Mouse (Mus musculus) stomach, embryonic 16.5 days (tissue): ENCODE data around the gene Mst1r. TPM values are rescaled to one million over a fixed set of nuclear protein-coding genes. Genes with fewer than 3 reads are reported as not detected.

Experiments
- ATAC-seq: fragments of 200-750 bp; cut with Nextera tagmentation; 2 replicates; pipeline ENCODE4 v1.8.0; 2017; ENCODE audit warnings: moderate number of reproducible peaks, moderate TSS enrichment; ENCODE audit not compliant: insufficient read depth, low FRiP score
- H3K27ac ChIP-seq: fragments of 300-500 bp; sonication (generic); 2 replicates; pipeline ENCODE4 v1.5.1; 2014; ENCODE audit warnings: low read length
- H3K27me3 ChIP-seq: fragments of 300-500 bp; sonication (generic); 2 replicates; pipeline ENCODE4 v1.6.1; 2014; ENCODE audit warnings: low read length, control low read depth, mixed read lengths; ENCODE audit not compliant: control insufficient read depth, insufficient read depth
- H3K36me3 ChIP-seq: fragments of 300-500 bp; sonication (generic); 2 replicates; pipeline ENCODE4 v1.6.1; 2014; ENCODE audit warnings: low read length; ENCODE audit not compliant: control insufficient read depth, insufficient read depth
- H3K4me1 ChIP-seq: fragments of 300-500 bp; sonication (generic); 2 replicates; pipeline ENCODE4 v1.6.1; 2014; ENCODE audit warnings: low read length, control low read depth, mixed read lengths; ENCODE audit not compliant: control insufficient read depth, insufficient read depth
- H3K4me2 ChIP-seq: fragments of 300-500 bp; sonication (generic); 2 replicates; pipeline ENCODE4 v1.6.1; 2014; ENCODE audit warnings: low read depth, low read length, mixed read lengths
- H3K4me3 ChIP-seq: fragments of 300-500 bp; sonication (generic); replicated peaks from 2 replicates; pipeline ENCODE4 v1.5.1; 2014; ENCODE audit warnings: mild to moderate bottlenecking, low read length
- H3K9ac ChIP-seq: fragments of 300-500 bp; sonication (generic); 2 replicates; pipeline ENCODE4 v1.6.1; 2014; ENCODE audit warnings: low read length
- H3K9me3 ChIP-seq: fragments of 300-500 bp; sonication (generic); replicated peaks from 2 replicates; pipeline ENCODE4 v1.6.1; 2016; ENCODE audit warnings: low read length, control low read depth; ENCODE audit not compliant: control insufficient read depth
- WGBS: fragments of 180-500 bp; shearing (Covaris S2); extraction: QIAGEN DNeasy Blood & Tissue Kit; methylation state at CpG from one replicate; pipeline ENCODE4 v1.1.7; 2014; 5-methylcytosine and 5-hydroxymethylcytosine counted together
- polyA plus RNA-seq: library from polyadenylated mRNA; unstranded; fragments of >200 nt; fragmentation: Nextera tagmentation; extraction: Ambion mirVana; gene quantifications from 2 replicates; pipeline ENCODE4 v1.2.1, GENCODE M21; 2015

Mst1r gene
- polyA plus RNA-seq, 1 experiment from 2014 or later, result 15.8 TPM

GRCm38 (mm10) chr9:107888267-107888850 lies 18.3 kb upstream of the Mst1r start:
- peak overlapping the region; percentile 93 for H3K4me3 ChIP-seq
- ATAC-seq, result peak; percentile 53; the same call in 1 of the 2 replicates
- H3K9ac ChIP-seq, result peak overlapping the region; percentile 89
- under 1% methylated on average over 18 of the region's 18 CpGs for WGBS
- H3K9me3 ChIP-seq, result no peaks in the 10 kb centered on the region
- no peaks in the 10 kb centered on the region for H3K36me3 ChIP-seq
- H3K4me2 ChIP-seq, result peak overlapping the region; percentile 88
- H3K27ac ChIP-seq, result peak overlapping the region; percentile 90
- H3K27me3 ChIP-seq, result no peaks in the 10 kb centered on the region
- H3K4me1 ChIP-seq, result peaks cover 11% of the 10 kb centered on the region

- Histone ChIP-seq H3K4me3 (peak overlapping the region; percentile 5), H3K4me2 (peak overlapping the region; percentile 88), H3K36me3 (no peaks in the 10 kb centered on the region), H3K9me3 (no peaks in the 10 kb centered on the region), H3K4me1 (peaks cover 11% of the 10 kb centered on the region), H3K27me3 (no peaks in the 10 kb centered on the region), H3K9ac (peak overlapping the region; percentile 9; the same call in 1 of the 2 replicates), H3K27ac (peak overlapping the region; percentile 90)
- WGBS, result 54% methylated on average over 6 of the region's 6 CpGs
- no peak for ATAC-seq
Measured at GRCm38 (mm10) chr9:107890260-107890659, 16.4 kb upstream of the Mst1r start.

- Histone ChIP-seq H3K36me3 (no peaks in the 10 kb centered on the region), H3K9me3 (no peaks in the 10 kb centered on the region), H3K4me2 (no peak overlapping the region; the same call in 1 of the 2 replicates), H3K9ac (no peak overlapping the region), H3K27ac (no peak overlapping the region), H3K4me3 (no peak overlapping the region), H3K27me3 (no peaks in the 10 kb centered on the region), H3K4me1 (peaks cover 11% of the 10 kb centered on the region)
- 93% methylated on average over 1 of the region's 1 CpGs for WGBS
- no peak for ATAC-seq
Measured at GRCm38 (mm10) chr9:107891023-107891422, 15.7 kb upstream of the Mst1r start.

GRCm38 (mm10) chr9:107898563-107898962 lies 8.1 kb upstream of the Mst1r start:
- ATAC-seq, result no peak
- no peaks in the 10 kb centered on the region for H3K9me3 ChIP-seq
- H3K27me3 ChIP-seq, result no peaks in the 10 kb centered on the region
- H3K4me2 ChIP-seq, result no peak overlapping the region
- no peaks in the 10 kb centered on the region for H3K36me3 ChIP-seq
- H3K4me1 ChIP-seq, result no peaks in the 10 kb centered on the region
- H3K4me3 ChIP-seq, result no peak overlapping the region
- no peak overlapping the region for H3K27ac ChIP-seq
- no peak overlapping the region for H3K9ac ChIP-seq
- WGBS, result 84% methylated on average over 10 of the region's 10 CpGs

- H3K27me3 ChIP-seq, result no peaks in the 10 kb centered on the region
- H3K27ac ChIP-seq, result no peak overlapping the region
- H3K36me3 ChIP-seq, result no peaks in the 10 kb centered on the region
- no peak overlapping the region for H3K9ac ChIP-seq
- no peak overlapping the region for H3K4me3 ChIP-seq
- H3K9me3 ChIP-seq, result no peaks in the 10 kb centered on the region
- H3K4me2 ChIP-seq, result no peak overlapping the region
- 81% methylated on average over 12 of the region's 12 CpGs for WGBS
- H3K4me1 ChIP-seq, result no peaks in the 10 kb centered on the region
- no peak for ATAC-seq
Measured at GRCm38 (mm10) chr9:107899855-107900254, 6.8 kb upstream of the Mst1r start.

GRCm38 (mm10) chr9:107900840-107901626 lies 5.6 kb upstream of the Mst1r start:
- peak; percentile 48; the same call in 1 of the 2 replicates for ATAC-seq
- WGBS, result 17% methylated on average over 44 of the region's 44 CpGs
- Histone ChIP-seq H3K4me3 (peak overlapping the region; percentile 22), H3K9ac (peak overlapping the region; percentile 56), H3K4me1 (peaks cover 8% of the 10 kb centered on the region), H3K9me3 (no peaks in the 10 kb centered on the region), H3K27me3 (no peaks in the 10 kb centered on the region), H3K4me2 (peak overlapping the region; percentile 48), H3K36me3 (no peaks in the 10 kb centered on the region), H3K27ac (no peak overlapping the region)

GRCm38 (mm10) chr9:107901627-107901914 lies 5.1 kb upstream of the Mst1r start:
- WGBS, result 25% methylated on average over 17 of the region's 17 CpGs
- no peaks in the 10 kb centered on the region for H3K36me3 ChIP-seq

GRCm38 (mm10) chr9:107904726-107905125 lies 1.9 kb upstream of the Mst1r start:
- Histone ChIP-seq H3K4me1 (peaks cover 21% of the 10 kb centered on the region), H3K27me3 (no peaks in the 10 kb centered on the region), H3K36me3 (no peaks in the 10 kb centered on the region), H3K27ac (peak overlapping the region; percentile 63; the same call in 1 of the 2 replicates), H3K4me2 (no peak overlapping the region), H3K4me3 (no peak overlapping the region), H3K9ac (no peak overlapping the region), H3K9me3 (no peaks in the 10 kb centered on the region)
- 4% methylated on average over 4 of the region's 4 CpGs for WGBS
- ATAC-seq, result no peak; the same call in 1 of the 2 replicates

More at GRCm38 (mm10) chr9:107901627-107901914, 5.1 kb upstream of the Mst1r start:
- Histone ChIP-seq H3K4me3 (no peak overlapping the region), H3K27me3 (no peaks in the 10 kb centered on the region), H3K9me3 (no peaks in the 10 kb centered on the region), H3K4me2 (peak overlapping the region; percentile 48; the same call in 1 of the 2 replicates), H3K9ac (no peak overlapping the region; the same call in 1 of the 2 replicates), H3K4me1 (peaks cover 13% of the 10 kb centered on the region), H3K27ac (no peak overlapping the region)
- ATAC-seq, result no peak
